Mouse (Mus musculus) gastrocnemius, postnatal 25 days (tissue): ENCODE results near the gene Olfr1162. TPM values are rescaled to one million over a fixed set of nuclear protein-coding genes. Genes with fewer than 3 reads are reported as not detected.
"Not testable (repeated sequence)": the region's sequence is repeated elsewhere in the genome, so short reads cannot be mapped to it uniquely, and the experiment has no call there.

Experiments used
- DNase-seq: peaks from one replicate; pipeline ENCODE4 v3.0.0; 2022
- long read RNA-seq, 2 experiments: library from polyadenylated mRNA; stranded (forward); transcript quantifications; one replicate each; pipeline ENCODE4 v2.0.0; 2021
- total RNA-seq, 2 experiments: library from RNA; stranded (reverse); gene quantifications; 1 replicate in 1 of 2; 2 replicates in 1 of 2; pipeline ENCODE4 v1.2.3; 2021

The Olfr1162 gene
- not detected for total RNA-seq
- long read RNA-seq, experiment 1 = 0 reads
- long read RNA-seq, experiment 2 = 0 reads

DNA sequence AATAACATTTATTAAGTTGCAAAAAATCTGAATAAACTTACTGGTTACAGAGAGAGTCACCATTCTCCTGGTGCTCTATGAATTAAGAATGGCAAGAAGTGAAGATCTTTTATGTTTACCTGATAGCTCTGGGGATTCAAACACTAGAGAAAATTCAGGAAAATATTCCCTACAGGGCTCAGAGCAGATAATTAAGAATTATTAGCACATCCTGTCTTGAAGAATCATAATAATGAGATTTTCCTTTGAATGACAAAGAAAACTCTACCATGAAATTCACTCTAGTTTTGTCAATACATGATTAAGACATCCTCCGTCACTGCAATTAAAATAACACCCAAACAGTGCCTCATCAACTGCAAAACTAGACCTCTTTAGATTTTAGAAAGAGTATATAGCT, at the start of gene Olfr1162:
Olfr1162 (minus strand) TSS at position 101 of the 400 bp plus-strand sequence.
- DNase-seq = no peak

DNA sequence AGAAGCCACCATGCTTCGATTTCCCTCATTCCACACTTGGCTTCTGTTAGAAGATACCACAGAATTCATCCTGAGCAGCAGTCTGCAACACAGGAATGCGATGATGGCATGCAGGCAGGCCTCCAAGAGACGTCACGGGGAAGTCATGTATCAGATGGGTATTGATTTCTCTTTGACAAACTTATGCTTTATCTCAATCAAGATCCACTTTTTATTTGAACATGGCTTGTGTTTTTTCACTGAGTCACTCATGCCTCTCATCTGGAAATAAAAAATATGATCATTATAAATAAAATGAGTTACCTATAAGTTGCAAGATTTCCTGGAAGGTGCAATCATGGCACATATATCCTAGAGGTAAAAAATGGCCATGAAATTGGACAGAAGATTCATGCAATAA, 42.9 kb upstream of the Olfr1162 start, which contains the start of gene Olfr1164:
Olfr1164 (minus strand) TSS at position 101 of the 400 bp plus-strand sequence.
- no peak for DNase-seq

DNA sequence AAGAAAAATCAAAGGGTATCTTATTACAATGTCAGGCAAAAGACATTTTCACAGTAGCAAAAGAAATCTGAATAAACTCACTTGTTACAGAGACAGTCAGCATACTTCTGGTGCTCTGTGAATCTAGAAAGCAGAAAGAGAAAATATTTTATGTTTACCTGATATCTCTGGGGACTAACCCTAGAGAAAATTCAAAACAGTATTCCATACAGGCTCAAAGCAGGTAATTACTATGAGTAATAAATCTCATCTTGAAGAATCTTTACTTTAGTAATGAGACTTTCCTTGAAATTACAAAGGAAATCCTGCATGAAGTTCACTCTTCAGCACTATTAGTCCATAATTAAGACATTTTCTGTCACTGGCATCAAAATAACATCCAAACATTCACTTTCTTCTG, 20.8 kb upstream of the Olfr1162 start, which contains the start of gene Olfr1163:
Olfr1163 (minus strand) TSS at position 101 of the 400 bp plus-strand sequence.
- DNase-seq = no peak

DNA sequence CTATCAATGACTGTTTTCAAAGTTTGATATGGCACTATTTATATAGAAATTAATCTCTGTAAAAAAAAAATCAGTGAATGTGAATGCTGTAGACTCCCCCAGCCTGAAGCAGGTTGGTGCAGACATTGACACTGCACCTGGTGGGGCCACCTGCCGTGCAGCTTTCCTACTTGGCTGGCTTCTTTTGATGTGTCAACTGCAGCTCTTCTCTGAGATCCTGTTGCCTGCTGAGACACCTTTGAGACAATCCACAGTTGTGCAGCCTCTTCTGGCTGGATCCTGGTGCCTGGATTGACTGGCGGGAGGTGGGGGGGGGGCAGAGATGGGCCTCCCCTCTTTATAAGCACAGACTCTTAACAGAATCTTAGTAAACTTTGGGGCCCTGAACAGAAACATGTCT, 12.7 kb upstream of the Olfr1162 start:
- DNase-seq = no peak

DNA sequence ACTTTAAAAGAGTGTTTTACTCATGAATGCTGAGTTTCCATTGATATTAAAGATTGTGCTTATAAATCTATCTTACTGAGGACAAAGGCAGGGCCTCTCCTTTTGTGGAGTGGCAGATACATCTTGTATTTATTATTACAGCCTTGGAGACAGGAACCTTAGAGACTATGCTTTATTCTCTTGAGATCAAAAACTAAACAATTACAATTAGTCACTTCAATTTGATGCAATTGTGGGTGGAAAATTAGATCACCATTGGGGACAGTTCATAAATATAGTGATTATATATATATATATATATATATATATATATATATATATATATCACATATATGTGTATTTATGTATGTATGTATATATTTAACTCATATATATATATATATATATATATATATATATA, 13.3 kb downstream of the Olfr1162 start, which contains the start of gene Olfr73:
Olfr73 (minus strand) TSS at position 101 of the 400 bp plus-strand sequence.
- no peak for DNase-seq

DNA sequence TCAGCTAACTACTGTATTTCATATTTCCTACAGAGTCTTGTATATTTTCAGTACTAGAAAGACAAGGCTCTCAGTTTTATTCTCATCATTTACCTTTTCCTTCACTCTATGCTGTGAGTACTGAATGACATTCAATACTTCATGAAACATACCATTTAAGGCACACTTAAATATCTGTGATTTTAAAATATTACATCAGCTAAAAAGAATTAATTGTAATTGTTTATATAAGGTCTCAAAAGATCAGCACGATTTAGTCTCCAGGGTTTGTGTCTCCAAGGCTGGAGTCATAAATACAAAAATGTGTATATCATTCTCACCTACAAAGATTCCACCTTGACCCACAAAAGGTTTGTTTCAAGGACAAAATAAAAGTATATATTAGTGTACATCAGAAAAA, 28.5 kb downstream of the Olfr1162 start, which contains the start of gene Olfr1161:
Olfr1161 (plus strand) TSS at position 301 of the 400 bp plus-strand sequence.
- not testable (repeated sequence) for DNase-seq

DNA sequence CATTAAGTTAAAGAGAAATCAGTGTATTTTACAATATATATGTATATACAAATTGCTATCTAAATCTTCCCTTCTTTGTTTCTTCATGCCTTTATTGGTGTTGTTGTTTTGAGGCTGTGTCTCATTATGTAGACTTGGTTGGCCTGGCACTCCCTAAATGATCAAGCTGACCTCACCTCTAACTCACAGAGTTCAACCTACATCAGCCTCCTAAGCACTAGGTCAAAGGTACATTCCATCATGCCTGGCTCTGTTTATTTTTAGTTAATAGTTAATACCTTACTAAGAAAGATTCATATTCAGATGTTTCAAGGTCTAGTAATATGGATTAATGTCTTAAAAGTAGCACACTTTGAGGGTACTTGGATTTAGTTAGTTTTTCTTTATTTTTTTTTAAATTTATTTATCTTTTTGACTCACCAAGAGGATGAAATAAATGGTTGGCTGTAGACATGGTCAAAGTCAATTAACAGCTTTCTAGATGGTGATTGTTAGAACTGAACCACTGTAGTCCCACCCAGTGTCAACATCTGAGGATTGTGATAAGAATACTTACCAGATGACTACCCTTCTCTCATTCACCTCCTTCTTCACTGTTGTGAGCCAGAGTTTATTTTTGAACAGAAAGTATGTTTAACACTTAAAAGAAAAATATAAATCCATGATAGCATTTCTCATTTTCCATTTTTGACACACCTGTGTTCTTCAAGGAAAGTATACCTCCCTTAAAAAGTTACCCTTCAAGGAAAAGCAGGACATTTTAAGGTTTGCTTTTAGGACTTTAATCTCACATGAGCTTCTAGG, 43.2 kb downstream of the Olfr1162 start, which contains the start of gene Olfr1160:
Olfr1160 (minus strand) TSS at position 754 of the 804 bp plus-strand sequence.
- no peak for DNase-seq

Other genes with a start within 250 kb of the Olfr1162 start
- not detected for gene Olfr1145, start 241.3 kb downstream of the Olfr1162 start, total RNA-seq
- not detected for gene Olfr1148, start 220.6 kb downstream of the Olfr1162 start, total RNA-seq
- gene Olfr1150-ps1, start 207.1 kb downstream of the Olfr1162 start, total RNA-seq = not detected
- not detected for gene Olfr1151, start 195.3 kb downstream of the Olfr1162 start, total RNA-seq
- gene Olfr1152, start 184.6 kb downstream of the Olfr1162 start, total RNA-seq = not detected
- not detected for gene Olfr1153, start 156.2 kb downstream of the Olfr1162 start, total RNA-seq
- gene Olfr1154, start 146.0 kb downstream of the Olfr1162 start, total RNA-seq = not detected
- gene Olfr1155, start 106.0 kb downstream of the Olfr1162 start, total RNA-seq = not detected
- gene Olfr1156, start 98.0 kb downstream of the Olfr1162 start, total RNA-seq = not detected
- not detected for gene Olfr1157, start 82.8 kb downstream of the Olfr1162 start, total RNA-seq
- gene Olfr74, start 76.5 kb downstream of the Olfr1162 start, total RNA-seq = not detected
- gene Olfr1158, start 61.0 kb downstream of the Olfr1162 start, total RNA-seq = not detected
- gene Olfr1160, start 42.9 kb downstream of the Olfr1162 start, total RNA-seq = not detected
- not detected for gene Olfr1161, start 28.4 kb downstream of the Olfr1162 start, total RNA-seq
- gene Olfr73, start 13.4 kb downstream of the Olfr1162 start, total RNA-seq = not detected
- not detected for gene Olfr1163, start 20.7 kb upstream of the Olfr1162 start, total RNA-seq
- gene Olfr1164, start 42.8 kb upstream of the Olfr1162 start, total RNA-seq = not detected
- not detected for gene Olfr1166, start 77.1 kb upstream of the Olfr1162 start, total RNA-seq
- gene Olfr1167, start 104.1 kb upstream of the Olfr1162 start, total RNA-seq = not detected
- not detected for gene Olfr1168, start 130.8 kb upstream of the Olfr1162 start, total RNA-seq
- gene Olfr1170, start 177.2 kb upstream of the Olfr1162 start, total RNA-seq = not detected
- not detected for gene Olfr1173, start 228.7 kb upstream of the Olfr1162 start, total RNA-seq